Mouse (Mus musculus): ENCODE data around the gene Fhl4. TPM values are rescaled to one million over a fixed set of nuclear protein-coding genes. Genes with fewer than 3 reads are reported as not detected.

Gene Fhl4
- total RNA-seq, 2 experiments from 2014 or later = 0.41 to 0.50 TPM

Other genes with a start within 250 kb of the Fhl4 start
- gene Ric8b, start 184.9 kb downstream of the Fhl4 start, total RNA-seq (2021) = 10 to 100 TPM; 25.4 to 26.4 TPM
- 10 to 100 TPM; 17.5 to 19.5 TPM for gene Tmem263, start 132 bp upstream of the Fhl4 start, total RNA-seq (2021)
- 10 to 100 TPM; 14.2 to 16.1 TPM for gene Mterf2, start 25.5 kb upstream of the Fhl4 start, total RNA-seq (2021)
- 10 to 100 TPM; 13.4 to 15.3 TPM for gene Cry1, start 82.6 kb upstream of the Fhl4 start, total RNA-seq (2021)